Mouse (Mus musculus): ENCODE results near the gene Olfr1090. TPM values are rescaled to one million over a fixed set of nuclear protein-coding genes. Genes with fewer than 3 reads are reported as not detected.

Olfr1090 gene
- total RNA-seq (2021), result not detected

DNA sequence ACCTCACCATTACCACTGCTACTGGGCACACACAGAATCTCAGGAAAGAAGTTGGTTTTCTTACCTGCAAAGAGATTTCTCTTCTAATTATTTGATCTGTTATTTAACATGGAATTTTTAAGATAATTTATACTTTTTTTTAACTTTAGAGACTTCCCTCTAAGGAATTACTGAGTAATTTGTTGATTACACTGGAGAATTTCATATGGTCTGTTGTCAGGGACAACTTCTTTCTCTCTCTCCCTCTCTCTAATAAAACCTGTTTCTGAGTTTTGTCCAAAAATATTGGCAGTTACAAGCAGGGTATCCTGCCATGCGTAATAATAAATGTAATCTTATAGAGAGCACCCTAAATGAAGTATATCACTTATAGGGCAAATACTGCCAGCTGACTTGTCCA is at the start of gene Olfr1090:
TSS of gene Olfr1090 (minus strand) at position 101 of the 400 bp plus-strand sequence.
- DNase-seq (ENCODE audit: low spot score), result no peak
- intact Hi-C loops (cut with DNase I), result no loop called here

GRCm38 (mm10) chr2:86782179-86782578 is 23.4 kb upstream of the Olfr1090 start, which contains the start of gene Olfr1093:
Gene Olfr1093, plus strand, starts transcription at chr2:86782479.
- intact Hi-C loops (cut with DNase I), result no loop called here

DNA sequence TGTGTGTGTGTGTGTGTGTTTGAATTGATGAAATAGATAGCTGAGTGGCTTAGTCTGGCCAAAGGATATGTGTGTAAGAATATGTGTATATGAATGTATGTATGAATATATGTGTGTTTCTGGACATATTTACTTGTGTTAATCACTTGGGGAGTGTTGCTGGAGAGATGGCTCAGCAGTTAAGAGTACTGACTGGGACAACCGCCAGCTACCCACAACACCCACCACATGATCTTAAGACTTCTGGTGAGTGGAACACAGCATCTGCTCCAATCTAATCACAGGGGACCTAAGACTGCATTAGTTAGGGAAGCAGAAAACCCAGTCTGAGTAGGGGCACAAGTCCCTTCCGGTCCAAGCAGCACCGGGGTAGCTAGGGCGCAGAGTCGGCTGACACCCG is 2.3 kb upstream of the Olfr1090 start:
- intact Hi-C loops (cut with DNase I), result no loop called here
- no peak for DNase-seq (ENCODE audit: low spot score)

More at GRCm38 (mm10) chr2:86782179-86782578, 23.4 kb upstream of the Olfr1090 start, which contains the start of gene Olfr1093:
- DNase-seq (ENCODE audit: low spot score), result no peak

- DNase-seq (ENCODE audit: low spot score), result no peak
- intact Hi-C loops (cut with DNase I), result no loop called here
Observed at GRCm38 (mm10) chr2:86733601-86734000, 25.2 kb downstream of the Olfr1090 start, which contains the start of gene Olfr1089. Gene Olfr1089, minus strand, starts transcription at chr2:86733701.

Other genes with a start within 250 kb of the Olfr1090 start
- not detected for gene Olfr1079, start 216.5 kb downstream of the Olfr1090 start, total RNA-seq (2021)
- gene Olfr1080, start 200.8 kb downstream of the Olfr1090 start, total RNA-seq (2021), result not detected
- not detected for gene Olfr1082, start 160.0 kb downstream of the Olfr1090 start, total RNA-seq (2021)
- not detected for gene Olfr1084, start 119.3 kb downstream of the Olfr1090 start, total RNA-seq (2021)
- not detected for gene Olfr1085, start 97.0 kb downstream of the Olfr1090 start, total RNA-seq (2021)
- gene Olfr1086, start 78.9 kb downstream of the Olfr1090 start, total RNA-seq (2021), result not detected
- not detected for gene Olfr1087, start 60.6 kb downstream of the Olfr1090 start, total RNA-seq (2021)
- not detected for gene Olfr1089, start 25.3 kb downstream of the Olfr1090 start, total RNA-seq (2021)
- not detected for gene Olfr1093, start 23.5 kb upstream of the Olfr1090 start, total RNA-seq (2021)
- gene Olfr141, start 51.0 kb upstream of the Olfr1090 start, total RNA-seq (2021), result not detected
- not detected for gene Olfr1094, start 65.7 kb upstream of the Olfr1090 start, total RNA-seq (2021)
- not detected for gene Olfr1095, start 92.7 kb upstream of the Olfr1090 start, total RNA-seq (2021)
- gene Gm13723, start 115.8 kb upstream of the Olfr1090 start, total RNA-seq (2021), result not detected
- gene Olfr1097, start 133.2 kb upstream of the Olfr1090 start, total RNA-seq (2021), result not detected
- gene Olfr1098, start 165.6 kb upstream of the Olfr1090 start, total RNA-seq (2021), result not detected
- gene Olfr1099, start 201.7 kb upstream of the Olfr1090 start, total RNA-seq (2021), result not detected
- not detected for gene Olfr1100, start 221.0 kb upstream of the Olfr1090 start, total RNA-seq (2021)
- not detected for gene Olfr1101, start 232.2 kb upstream of the Olfr1090 start, total RNA-seq (2021)
- not detected for gene Olfr1102, start 239.4 kb upstream of the Olfr1090 start, total RNA-seq (2021)

Measured in heart, postnatal 25 days (tissue).